Mouse (Mus musculus): ENCODE measurements around the gene Csnka2ip. TPM values are rescaled to one million over a fixed set of nuclear protein-coding genes. Genes with fewer than 3 reads are reported as not detected.

Csnka2ip gene
- total RNA-seq (2021): not detected in 2 replicates
- long read RNA-seq, experiment 1: 0 reads
- long read RNA-seq, experiment 2: 0 reads

DNA sequence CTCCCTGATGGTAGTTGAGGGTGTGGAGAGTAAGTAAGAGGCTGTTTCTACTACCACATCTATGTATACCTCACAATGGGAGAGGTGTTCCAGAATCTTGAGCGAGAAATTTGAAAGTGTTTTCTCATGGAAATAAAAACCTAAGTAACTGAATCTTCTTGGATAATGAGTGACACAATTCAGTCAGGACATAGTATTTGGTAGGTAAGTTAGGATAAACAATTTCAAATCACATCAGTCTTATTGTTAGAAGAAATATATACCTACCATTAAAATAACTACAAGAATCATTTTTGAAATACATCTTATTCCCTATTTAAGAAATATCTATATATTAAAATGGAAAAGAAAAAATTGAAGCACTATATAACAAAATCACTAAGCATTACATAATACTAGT is at the start of gene Csnka2ip:
TSS of gene Csnka2ip (minus strand) at position 101 of the 400 bp plus-strand sequence.
- DNase-seq: no peak

DNA sequence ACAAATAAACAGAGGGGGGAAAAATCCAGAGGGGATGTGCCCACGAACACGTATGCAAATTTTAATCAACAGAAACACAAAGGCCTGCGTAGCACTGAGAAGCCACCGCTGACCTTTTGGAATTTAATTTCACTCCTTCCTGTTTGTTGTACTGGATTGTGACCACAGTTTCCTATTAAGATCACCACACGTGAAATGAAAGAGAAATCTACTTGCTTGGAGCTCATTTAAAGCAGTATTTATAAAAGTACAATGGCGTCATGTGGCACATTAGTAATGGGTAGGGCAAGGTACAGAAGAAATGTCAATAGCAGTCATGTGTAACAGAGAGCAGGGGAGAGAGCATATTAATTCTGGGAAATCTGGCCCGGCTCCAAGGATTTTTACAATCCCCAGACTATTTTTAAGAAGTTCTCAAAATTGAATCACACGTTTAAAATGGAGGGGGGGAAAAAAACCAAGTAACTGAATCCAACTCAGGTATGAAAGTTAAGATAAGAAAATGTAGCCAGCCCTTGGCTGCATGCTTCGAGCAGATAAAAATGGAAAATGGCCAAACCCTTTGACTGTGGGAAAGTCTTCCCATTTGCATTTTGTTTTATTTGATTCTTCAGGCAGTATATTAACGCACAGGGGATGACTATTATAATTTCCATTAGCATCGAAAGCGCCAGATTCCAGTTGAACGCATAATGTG is 47.5 kb upstream of the Csnka2ip start:
- DNase-seq: no peak

DNA sequence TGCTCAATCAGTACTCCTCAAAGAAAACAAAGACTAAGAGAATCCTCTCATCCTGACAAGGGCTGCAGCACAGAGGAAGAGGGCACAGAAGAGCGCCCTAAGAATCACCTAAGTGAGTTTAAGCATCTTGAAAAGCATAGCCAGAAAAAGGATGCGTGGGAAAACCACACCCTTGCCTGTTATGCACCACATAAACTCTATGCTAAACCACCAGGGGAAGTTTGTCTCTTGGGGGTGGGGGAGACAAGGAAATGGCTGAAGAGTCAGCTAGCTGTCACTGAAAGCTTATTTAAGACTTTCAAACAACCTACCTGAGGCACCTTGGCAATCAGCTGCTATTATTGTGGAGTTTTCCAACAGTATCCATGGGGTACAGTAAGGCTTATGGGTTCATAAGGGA is 45.6 kb upstream of the Csnka2ip start:
- no peak for DNase-seq

DNA sequence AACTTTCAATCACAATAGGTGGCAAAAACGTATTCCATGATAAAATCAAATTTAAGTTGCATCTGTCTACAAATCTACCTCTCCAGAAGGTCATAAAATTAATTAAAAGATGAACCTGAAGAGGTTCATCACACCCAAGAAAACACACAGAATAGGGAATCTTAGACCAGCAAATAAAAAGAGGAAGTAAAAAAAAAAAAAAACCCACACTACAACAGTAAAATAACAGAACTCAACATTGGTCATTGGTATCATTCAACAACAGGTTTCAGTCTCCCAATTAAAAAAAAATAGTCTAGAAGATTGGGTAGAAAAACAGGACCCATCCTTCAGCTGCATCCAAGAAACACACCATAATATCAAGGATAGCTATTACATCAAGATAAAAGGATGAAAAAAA is 32.9 kb upstream of the Csnka2ip start:
- DNase-seq: no peak

DNA sequence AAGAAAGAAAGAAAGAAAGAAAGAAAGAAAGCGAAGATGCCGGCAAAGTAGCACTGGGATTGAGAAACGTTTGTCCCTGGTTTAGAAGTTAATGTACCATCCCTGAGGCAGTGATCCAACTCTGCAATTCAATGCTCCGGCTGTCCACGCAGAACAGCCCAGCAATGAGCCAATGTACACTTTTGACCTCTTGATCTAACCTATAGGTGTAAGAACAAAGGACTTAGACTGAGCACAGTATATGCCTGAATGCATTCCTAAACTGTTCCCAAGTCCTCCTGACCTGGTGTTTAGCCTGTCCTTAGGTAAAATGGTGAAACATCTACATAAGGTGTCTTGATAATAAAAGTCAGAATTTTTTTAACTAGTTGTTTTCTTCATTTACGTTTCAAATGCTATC is 17.9 kb upstream of the Csnka2ip start:
- DNase-seq: no peak

DNA sequence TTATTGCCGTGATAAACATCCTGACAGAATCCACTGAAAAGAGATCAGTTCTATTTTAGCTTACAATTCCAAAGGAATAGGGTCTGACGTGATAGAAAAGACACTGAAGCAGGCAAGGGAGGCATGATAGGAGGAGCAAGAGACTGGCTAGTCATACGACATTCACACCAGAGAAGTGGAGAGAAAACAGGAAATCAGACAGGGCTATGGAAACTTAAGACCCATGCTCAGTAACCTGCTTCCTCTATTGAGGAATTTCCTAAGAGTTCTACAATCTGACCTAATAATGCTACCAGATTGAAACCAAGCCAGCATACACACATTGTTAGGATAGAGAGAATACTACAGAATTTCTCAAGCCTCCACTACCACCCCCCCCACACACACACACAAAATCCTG is 12.4 kb upstream of the Csnka2ip start:
- no peak for DNase-seq

DNA sequence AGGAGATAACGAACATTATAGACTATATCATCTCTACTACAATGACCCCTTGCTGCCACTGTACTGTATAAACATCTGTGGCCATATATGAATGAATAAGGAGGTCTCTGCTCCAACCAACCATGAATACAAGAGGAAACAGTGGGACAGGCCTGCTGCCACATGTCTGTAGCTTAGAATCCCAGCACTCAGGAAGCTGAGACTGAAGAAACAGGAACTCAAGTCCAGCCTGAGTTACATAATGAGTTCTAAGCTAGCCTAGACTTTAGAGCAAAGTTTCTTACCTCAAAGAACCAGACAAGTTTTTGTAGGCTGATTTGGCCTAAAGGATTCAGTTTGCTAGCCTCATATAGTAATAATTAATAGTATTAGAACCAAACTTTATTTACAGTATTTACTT is 5.6 kb upstream of the Csnka2ip start:
- DNase-seq: no peak

DNA sequence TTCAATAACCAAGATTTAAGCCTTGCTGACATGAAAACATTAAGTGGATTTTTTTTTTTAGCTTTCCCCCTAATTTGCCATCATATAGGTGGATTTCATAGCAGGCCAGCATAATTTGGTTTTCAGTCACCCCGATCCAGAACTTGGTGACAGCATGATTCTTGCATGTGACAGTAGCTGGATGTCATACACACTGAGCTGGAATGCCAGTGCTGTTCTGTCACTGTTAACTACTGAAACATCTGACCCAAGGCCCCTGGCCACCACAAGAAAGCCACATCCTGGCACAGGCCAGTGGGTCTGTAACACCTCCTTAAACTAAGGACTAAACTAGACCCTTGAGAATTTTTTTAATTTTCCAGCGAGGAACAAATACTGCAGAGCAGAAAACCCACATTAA is 15.4 kb downstream of the Csnka2ip start:
- no peak for DNase-seq

DNA sequence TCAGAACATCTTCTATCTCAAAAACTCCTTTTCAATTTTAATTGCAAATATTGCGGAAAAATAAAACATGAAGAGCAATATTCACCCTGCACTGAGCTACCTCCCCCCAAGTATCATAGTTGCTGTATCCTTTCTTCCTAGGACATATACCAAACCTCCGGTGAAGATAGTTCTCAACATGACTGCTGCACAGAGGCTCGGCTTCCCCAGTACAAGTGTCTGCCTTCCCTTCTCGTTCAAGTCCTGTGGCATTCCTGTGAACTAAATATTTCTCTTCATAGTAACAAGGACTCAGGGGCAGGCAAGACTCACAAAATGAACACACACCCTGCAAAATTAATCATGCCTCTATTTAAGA is 16.0 kb downstream of the Csnka2ip start:
- DNase-seq: no peak

DNA sequence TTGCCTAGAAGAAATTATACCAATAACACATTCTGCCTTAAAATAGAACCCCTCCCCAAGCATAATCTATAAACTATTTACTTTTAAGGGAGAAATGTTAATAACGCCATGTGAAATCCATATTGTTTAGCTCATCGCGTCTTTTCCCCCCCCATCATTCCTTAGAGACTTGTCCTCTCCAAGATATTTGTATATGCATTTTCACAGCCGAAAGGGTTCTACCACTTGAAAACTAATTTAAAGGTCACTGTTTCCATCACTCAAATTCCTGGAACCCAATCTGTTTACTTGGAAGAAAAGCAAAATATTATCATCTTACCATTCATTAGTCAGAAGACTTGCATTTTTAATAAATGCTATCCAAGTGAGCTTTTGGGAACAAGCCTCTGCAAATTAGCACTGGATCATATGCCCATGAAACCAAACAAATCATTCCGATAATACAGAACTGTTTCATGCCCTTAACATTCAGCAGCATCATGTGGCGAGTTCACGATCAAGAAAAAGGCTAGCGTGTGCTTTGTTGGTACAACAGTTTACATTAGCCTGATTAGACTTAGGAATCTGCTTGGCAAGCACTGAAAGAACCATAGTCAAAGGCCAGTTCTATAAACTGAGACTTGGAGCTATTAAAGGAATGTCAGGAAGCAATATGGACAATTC is 16.5 kb downstream of the Csnka2ip start:
- no peak for DNase-seq

DNA sequence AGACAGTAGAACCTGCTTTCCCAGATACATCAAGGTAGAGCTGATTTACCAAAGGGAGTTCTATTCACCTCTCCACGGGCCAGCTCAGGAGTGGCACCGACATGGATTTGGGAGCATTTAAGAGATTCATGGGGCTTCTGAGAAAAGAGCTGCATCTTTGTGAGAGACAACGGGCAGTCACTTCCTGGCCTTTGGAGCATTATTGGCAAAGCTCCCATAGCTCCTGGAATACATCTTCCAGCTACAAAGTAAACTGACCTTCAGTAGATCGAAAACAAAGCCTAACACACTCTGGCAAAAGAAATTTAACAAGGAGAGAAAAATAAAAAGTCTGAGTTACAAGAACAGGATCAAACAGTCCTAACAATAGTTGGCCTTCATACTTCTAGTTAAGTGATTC is 17.6 kb downstream of the Csnka2ip start:
- DNase-seq: no peak

DNA sequence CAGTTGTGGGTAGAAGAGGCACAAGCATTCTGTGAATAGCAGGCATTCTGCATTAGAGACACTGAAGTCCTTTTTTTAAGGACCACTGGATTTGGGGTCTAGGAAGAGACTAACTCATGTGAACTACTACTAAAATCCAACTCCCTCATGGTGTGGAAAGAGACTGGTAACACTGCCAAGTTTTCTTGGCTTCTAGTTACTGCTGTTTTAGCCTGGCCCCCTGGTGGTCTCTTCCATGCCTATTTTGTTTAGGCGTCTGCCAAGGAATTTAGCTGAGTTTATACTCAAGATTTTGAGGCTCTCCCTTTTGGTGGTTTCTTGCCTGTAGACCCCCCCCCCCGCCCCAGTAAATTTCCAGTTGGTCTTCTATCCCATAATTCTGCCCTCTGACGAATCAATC is 18.8 kb downstream of the Csnka2ip start:
- DNase-seq: peak; percentile 7

DNA sequence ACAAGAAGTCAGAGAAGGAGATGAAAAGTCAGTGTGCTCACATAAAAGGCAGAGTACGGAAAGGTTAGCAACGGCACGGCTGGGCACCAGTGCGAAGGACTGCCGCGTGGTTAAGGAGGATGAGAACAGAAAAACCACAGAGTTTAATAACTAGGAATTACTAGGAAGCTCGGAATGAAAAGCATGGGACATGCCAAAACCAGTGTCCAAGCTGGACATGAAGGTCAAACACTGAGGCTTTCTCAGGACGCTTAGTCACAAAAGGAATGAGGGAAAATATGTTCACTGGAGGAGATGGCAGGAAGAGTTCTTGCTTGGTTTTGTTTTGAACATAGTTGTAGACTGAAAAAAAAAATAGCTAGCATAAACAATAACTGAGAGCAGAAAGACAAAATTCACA is 32.7 kb downstream of the Csnka2ip start:
- no peak for DNase-seq

DNA sequence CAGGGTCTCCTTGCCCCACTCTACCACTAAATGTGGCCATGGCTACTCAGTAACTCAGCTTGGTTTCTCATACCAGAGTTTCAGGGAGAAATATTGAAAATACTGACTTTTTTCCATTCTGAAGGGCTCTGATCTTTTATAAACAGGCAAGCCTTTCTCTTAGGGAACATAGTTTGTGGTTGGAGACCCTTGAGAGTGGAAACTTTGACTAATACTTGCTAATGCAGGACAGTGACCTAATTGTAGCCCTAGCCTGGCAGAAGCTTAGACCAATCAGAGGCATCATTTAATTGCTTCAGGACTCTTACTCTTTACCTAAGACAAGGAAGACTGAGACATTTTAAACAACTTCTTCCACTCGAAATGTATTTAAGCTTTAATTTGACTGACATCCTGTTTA is 39.1 kb downstream of the Csnka2ip start:
- no peak for DNase-seq

DNA sequence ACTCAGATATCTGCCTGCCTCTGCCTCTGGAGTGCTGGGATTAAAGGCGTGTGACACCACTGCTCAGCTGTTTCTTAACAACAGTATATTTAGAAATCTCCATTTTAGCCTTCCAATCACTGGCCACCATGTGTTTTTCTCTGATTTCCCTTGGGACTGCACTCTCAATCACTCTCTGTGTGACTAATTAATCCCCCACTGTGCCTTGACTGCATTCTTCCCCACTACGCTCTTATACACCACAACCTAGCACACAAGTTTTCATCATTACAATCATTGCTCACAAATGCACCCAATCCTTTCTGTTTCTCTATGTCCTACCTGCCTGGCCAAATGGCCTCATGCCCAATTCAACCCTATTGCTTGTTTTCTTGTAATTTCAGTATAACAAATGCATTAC is 43.7 kb downstream of the Csnka2ip start:
- DNase-seq: no peak

DNA sequence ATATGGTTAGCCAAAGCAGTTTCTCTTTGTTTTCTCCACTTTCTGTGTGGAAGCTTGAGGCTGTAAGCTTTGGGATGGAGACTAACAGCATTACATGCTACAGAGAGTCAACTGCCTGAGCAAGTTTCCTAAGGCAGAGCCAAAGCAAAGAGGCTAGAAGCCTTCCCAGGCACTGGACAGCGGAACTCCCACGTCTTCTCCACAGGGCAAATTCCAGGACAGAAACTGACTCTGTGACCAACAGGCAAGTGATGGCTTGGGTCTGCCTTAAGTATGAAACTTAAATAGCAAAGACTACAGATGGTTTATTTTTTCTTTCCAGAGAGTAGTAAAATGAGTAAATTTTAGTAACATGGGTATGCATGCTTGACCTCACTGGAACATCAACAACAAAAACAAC is 75.3 kb downstream of the Csnka2ip start:
- no peak for DNase-seq

DNA sequence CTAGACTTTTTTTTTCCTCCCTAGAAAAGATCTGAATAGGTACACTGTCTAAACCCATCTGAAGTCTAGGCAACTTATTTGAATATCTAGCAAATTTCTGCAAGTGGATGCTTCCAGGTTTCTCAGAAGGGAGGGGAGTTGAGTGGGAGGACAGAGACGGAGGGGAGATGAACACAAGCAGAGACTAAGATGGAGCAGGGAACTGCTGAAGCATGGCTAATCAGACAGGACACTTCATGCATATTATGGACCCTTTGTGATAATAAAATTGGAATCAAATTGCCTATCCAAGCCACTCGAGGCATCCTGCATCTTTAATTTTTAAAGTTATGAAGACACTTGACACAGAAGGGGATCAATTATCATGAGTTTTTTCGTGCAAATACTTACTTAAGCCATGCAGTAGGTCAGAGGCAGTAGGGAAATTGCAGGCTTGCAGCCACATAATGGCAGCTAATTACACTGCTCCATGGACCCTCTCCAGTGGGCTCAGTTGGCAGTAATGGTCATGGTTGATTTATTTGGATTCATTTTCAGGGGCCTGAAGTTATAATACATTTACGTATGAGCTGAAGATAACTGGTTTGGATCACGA is 78.1 kb downstream of the Csnka2ip start:
- no peak for DNase-seq

DNA sequence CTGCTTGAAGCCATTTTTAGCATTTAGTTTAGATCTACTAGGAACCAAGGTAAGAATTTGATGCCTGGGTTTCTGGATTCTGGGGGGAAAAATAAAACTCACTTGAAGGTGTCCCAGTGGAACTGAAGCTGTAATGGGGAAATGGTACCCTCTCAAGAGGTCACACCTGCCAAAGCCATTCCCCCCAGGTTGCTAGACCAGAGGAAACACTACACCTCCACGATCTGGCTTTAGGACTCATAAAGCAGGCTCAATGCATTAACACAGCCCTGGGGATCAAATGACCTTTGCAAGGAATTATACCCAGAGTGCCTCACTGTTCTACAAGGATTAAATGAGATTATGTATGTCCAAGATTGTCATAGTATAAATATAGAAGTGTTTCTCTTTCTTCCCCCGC is 88.8 kb downstream of the Csnka2ip start:
- no peak for DNase-seq

Other genes with a start within 250 kb of the Csnka2ip start
- 35.9 and 39.9 TPM in 2 replicates for gene 4930453N24Rik, start 168.8 kb upstream of the Csnka2ip start, total RNA-seq (2021)
- 19.3 and 20.3 TPM in 2 replicates for gene Zfp654, start 249.2 kb upstream of the Csnka2ip start, total RNA-seq (2021)
- 126 and 131 TPM in 2 replicates for gene Cggbp1, start 249.6 kb upstream of the Csnka2ip start, total RNA-seq (2021)